Mouse (Mus musculus) splenic B cell, adult 2 months (primary cell): ENCODE measurements around the gene Smcr8.

ENCODE experiments used
- DNase-seq: peaks from one replicate; pipeline ENCODE4 v3.0.0-alpha.2; 2011; ENCODE audit warnings: low read depth, low spot score
- H3K27me3 ChIP-seq: 2 replicates; pipeline ENCODE4 v1.6.1; 2012; ENCODE audit warnings: mild to moderate bottlenecking, low read length, moderate library complexity, mixed read lengths; ENCODE audit not compliant: control insufficient read depth, poor library complexity, insufficient read depth, severe bottlenecking
- H3K36me3 ChIP-seq: 2 replicates; pipeline ENCODE4 v1.6.1; 2012; ENCODE audit warnings: mild to moderate bottlenecking, low read length, moderate library complexity, mixed read lengths; ENCODE audit not compliant: control insufficient read depth, poor library complexity, insufficient read depth, severe bottlenecking

Gene Smcr8

GRCm38 (mm10) chr11:60772161-60772560 lies 5.2 kb upstream of the Smcr8 start:
- H3K27me3 ChIP-seq = no peaks in the 10 kb centered on the region

GRCm38 (mm10) chr11:60774158-60774689 lies 3.1 kb upstream of the Smcr8 start:
- H3K36me3 ChIP-seq = no peaks in the 10 kb centered on the region
- no peak for DNase-seq
- H3K27me3 ChIP-seq = no peaks in the 10 kb centered on the region

More at GRCm38 (mm10) chr11:60772161-60772560, 5.2 kb upstream of the Smcr8 start:
- H3K36me3 ChIP-seq = no peaks in the 10 kb centered on the region
- DNase-seq = no peak

GRCm38 (mm10) chr11:60774841-60775240 lies 2.5 kb upstream of the Smcr8 start:
- Histone ChIP-seq H3K27me3 (no peaks in the 10 kb centered on the region), H3K36me3 (0 out of 2 replicates have a peak, but pooled peaks cover 2% of the 10 kb centered on the region)
- DNase-seq = no peak

GRCm38 (mm10) chr11:60775578-60775977 lies 1.7 kb upstream of the Smcr8 start:
- no peak for DNase-seq
- H3K36me3 ChIP-seq = 0 out of 2 replicates have a peak, but pooled peaks cover 2% of the 10 kb centered on the region

GRCm38 (mm10) chr11:60776107-60776828 lies 1.1 kb upstream of the Smcr8 start:
- Histone ChIP-seq H3K36me3 (0 out of 2 replicates have a peak, but pooled peaks cover 2% of the 10 kb centered on the region), H3K27me3 (no peaks in the 10 kb centered on the region)
- DNase-seq = no peak

More at GRCm38 (mm10) chr11:60775578-60775977, 1.7 kb upstream of the Smcr8 start:
- H3K27me3 ChIP-seq = no peaks in the 10 kb centered on the region

GRCm38 (mm10) chr11:60777801-60778370 lies 562 bp downstream of the Smcr8 start:
- Histone ChIP-seq H3K27me3 (no peaks in the 10 kb centered on the region), H3K36me3 (0 out of 2 replicates have a peak, but pooled peaks cover 2% of the 10 kb centered on the region)
- no peak for DNase-seq

- DNase-seq = no peak
- H3K27me3 ChIP-seq = no peaks in the 10 kb centered on the region
- peaks cover 5% of the 10 kb centered on the region for H3K36me3 ChIP-seq
Observed at GRCm38 (mm10) chr11:60779673-60780189, 2.4 kb downstream of the Smcr8 start.

- no peak for DNase-seq
Observed at GRCm38 (mm10) chr11:60784179-60784922, 7.0 kb downstream of the Smcr8 start.

GRCm38 (mm10) chr11:60787595-60787994 lies 10.3 kb downstream of the Smcr8 start:
- peak; percentile 39 for DNase-seq
- Histone ChIP-seq H3K36me3 (peaks cover 11% of the 10 kb centered on the region), H3K27me3 (no peaks in the 10 kb centered on the region)

More at GRCm38 (mm10) chr11:60784179-60784922, 7.0 kb downstream of the Smcr8 start:
- Histone ChIP-seq H3K27me3 (no peaks in the 10 kb centered on the region), H3K36me3 (peaks cover 10% of the 10 kb centered on the region)

- peaks cover 5% of the 10 kb centered on the region for H3K36me3 ChIP-seq
- no peaks in the 10 kb centered on the region for H3K27me3 ChIP-seq
- no peak for DNase-seq
Observed at GRCm38 (mm10) chr11:60790472-60790871, 13.1 kb downstream of the Smcr8 start.

GRCm38 (mm10) chr11:60796342-60796741 lies 19.0 kb downstream of the Smcr8 start:
- Histone ChIP-seq H3K36me3 (no peaks in the 10 kb centered on the region), H3K27me3 (no peaks in the 10 kb centered on the region)
- DNase-seq = no peak

GRCm38 (mm10) chr11:60799977-60800376 lies 22.7 kb downstream of the Smcr8 start:
- no peak for DNase-seq
- H3K27me3 ChIP-seq = no peaks in the 10 kb centered on the region
- no peaks in the 10 kb centered on the region for H3K36me3 ChIP-seq

GRCm38 (mm10) chr11:60800892-60801291 lies 23.6 kb downstream of the Smcr8 start:
- H3K36me3 ChIP-seq = no peaks in the 10 kb centered on the region
- no peak for DNase-seq
- no peaks in the 10 kb centered on the region for H3K27me3 ChIP-seq

GRCm38 (mm10) chr11:60808286-60809070 lies 31.2 kb downstream of the Smcr8 start:
- H3K27me3 ChIP-seq = no peaks in the 10 kb centered on the region

More at GRCm38 (mm10) chr11:60808286-60809070, 31.2 kb downstream of the Smcr8 start:
- no peaks in the 10 kb centered on the region for H3K36me3 ChIP-seq
- DNase-seq = no peak
